Mouse (Mus musculus) spleen, adult 12 weeks (tissue): ENCODE data around the gene Map2k4.

Experiments
- DNase-seq: peaks from one replicate; pipeline ENCODE4 v3.0.0; 2022; ENCODE audit warnings: low spot score

Map2k4 gene

DNA sequence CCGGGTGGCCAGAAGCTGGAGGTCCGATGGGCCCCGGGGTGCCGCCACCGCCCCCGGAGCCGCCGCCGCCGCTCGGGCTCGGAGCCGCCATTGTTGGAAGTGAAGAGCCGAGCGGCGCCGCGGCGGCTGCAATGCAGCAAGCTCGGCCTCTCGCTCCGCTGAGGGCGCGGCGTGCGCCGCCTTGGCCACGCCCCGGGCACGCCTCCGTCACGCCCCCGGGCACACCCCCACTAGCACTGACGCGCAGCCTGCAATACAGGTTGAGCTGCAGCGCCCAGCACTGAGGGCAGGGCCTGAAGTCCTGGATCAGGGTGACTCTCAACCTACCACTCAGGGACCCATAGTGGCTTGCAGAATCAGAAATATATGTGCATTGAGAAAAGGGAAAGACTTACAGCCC lies at the start of gene Map2k4:
TSS of gene Map2k4 (minus strand) at position 144 of the 400 bp plus-strand sequence.
- peak; percentile 97 for DNase-seq

DNA sequence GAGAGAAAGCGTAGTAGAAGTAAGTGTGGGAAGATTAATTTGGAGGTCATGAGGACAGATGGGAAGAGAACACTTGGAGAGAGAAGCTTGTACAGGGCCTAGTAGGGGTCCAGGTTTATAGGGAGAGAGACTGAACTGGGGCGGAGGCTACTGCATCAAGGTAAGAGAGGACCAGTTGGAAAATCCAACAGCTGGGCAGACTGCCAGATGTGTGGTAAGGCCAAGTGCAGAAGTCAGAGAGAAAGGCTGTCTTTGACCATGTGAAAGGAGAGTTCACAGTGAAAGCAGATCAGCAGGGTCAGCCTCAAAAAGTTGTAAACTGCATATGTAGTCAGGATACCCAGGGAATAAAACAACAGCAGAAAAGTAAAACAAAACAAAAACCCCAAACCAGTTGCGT lies 36.5 kb upstream of the Map2k4 start:
- no peak for DNase-seq

DNA sequence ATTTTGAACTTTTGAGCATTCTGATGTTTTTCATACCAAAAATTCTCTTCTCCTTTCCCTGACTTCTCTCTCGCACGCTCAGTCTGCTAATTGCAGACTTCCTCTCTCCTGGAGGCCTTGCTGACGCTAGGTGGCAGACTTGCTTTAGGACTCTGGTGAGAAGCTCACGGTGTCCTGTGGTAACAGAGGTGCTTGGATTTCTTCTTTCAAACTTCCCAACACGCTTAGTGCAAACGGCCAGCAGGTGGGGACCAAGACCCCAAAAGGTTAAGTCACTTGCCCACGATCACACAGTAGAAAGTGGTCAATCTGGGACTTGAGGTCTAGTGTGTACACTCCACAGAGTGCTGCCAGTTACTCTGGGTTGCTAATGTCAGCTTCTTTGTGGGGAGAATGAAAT lies 32.8 kb upstream of the Map2k4 start:
- peak; percentile 10 for DNase-seq

DNA sequence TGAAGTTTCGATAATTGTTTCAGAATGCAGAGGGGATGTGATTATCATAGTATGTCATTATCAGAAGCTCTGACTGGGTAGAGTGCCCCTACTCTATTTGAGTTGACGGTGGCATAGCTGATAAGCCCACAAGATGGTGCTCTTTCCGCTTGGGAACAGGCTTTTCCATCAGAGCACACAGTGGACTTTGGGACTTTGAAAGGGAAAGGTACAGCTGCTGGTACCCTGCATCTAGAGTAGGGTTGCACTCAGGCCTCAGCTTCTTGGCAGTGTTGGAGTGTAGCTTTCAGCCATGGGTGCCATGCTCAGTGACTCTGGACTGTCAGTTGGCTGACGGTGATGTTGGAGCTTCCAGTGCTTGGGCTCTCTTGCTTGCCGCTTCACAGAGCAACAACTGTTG lies 32.2 kb upstream of the Map2k4 start:
- no peak for DNase-seq

DNA sequence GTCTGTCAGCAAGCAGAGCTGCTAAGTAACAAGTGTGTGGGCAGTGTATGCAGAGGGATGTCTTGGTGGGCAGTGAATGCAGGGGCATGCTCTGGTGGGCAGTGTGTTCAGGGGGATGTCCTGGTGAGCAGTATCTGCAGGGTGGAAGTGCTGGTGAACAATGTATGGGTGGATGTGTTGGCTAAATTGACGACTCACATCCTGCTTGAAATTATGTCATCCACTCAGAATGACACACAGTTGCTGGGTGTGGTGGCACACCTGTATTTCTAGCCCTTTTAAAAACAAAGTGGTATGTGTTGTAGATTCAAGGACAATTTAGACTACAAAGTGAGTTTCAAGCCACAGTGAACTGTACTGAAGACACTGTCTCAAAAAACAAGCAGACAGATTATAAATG lies 30.1 kb upstream of the Map2k4 start:
- DNase-seq = no peak

DNA sequence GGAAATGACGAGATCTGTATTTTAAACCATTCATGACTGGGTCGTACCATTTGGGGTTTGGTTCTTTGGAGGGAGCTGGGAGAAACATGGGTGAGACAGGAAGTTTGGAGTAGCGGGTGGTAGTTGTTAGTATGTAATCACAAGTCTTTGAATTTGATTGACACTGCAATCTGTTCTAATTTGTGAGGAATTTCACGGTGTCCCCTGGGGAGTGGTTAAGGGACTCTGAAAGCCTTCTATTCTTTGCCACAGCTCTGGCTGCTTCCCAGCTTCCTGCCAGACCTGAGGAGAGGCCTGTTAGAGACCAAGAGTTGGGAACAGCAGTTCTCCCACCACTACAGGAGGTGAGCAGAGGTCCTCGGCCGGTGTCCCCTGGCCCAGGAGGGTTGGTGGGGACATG lies 28.1 kb upstream of the Map2k4 start:
- no peak for DNase-seq

DNA sequence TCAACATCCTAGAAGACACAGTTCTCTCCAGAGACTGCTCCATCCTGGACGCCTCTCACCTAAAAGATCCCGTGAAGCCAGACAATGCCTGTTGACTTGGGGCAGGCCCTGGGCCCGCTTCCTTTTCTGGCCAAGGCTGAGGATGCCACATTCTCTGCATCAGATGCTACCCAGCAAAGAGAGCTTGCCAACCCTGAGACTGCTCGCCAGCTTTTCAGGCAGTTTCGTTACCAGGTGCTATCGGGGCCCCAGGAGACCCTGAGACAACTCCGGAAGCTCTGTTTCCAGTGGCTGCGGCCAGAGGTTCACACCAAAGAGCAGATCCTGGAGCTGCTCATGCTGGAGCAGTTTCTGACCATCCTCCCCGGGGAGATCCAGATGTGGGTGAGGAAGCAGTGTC lies 26.3 kb upstream of the Map2k4 start:
- DNase-seq = no peak

DNA sequence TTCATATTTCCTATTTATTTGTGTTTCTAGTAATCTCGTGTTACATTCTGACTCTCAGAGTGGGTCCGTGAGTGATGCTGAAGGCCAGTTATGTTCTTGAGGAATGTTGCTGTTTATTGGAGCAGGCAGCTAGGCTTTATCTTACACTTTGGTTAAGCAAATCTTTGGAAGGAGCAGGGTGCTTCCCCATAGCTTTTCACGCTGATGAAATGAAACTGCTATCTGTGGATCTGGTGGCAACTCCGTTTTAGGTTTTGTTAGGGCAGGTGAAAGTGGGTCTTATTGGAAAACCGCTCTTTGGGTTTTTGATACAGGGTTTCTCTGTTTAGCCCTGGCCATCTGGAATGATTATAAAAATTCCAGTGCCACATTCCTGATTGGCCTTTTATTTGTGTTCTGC lies 24.0 kb upstream of the Map2k4 start:
- DNase-seq = no peak

DNA sequence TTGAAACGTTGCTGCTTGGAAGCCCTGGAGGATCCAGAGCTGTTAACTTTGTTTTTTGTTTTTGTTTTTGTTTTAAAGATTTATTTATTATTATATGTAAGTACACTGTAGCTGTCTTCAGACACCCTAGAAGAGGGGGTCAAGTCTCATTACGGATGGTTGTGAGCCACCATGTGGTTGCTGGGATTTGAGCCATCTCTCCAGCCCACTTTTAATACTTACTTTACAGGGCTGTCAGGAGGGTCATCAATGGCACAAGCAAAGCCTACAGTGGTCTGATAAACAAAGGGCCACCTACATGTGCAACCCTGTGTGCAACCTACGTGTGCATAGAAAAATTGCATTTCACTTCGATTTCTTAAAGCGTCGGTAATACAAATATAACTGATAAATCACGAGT lies 19.5 kb upstream of the Map2k4 start:
- no peak for DNase-seq

DNA sequence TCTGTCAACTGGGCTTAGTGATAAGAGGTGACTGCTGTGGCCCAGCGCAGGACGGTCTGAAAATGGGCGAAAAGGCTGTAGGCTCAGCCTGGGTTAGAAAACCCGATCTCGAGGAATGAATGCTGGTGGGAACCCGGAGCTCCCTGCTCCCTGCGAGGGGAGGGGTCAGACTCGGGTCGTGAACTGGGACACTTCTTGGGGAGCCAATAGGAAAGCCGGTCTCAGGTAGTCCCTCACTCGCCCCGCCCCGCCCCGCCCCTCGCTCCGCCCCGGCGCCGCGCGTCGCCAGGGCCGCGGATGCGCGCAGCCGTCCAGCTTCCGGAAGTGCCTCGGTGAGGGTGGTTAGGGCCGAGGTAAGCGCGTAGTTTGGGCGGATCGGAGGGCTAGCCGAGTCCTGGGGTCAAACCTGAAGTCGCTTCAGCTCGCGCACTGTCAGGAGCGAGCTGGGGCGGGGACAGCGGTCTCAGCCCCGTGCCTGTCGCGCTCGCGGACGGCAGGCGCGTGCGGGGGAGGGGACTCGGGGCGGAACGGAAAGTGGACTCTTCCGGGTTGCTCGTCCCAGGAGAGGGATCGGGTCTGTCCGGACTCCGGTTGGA lies 18.9 kb upstream of the Map2k4 start, which contains the start of gene Zkscan6:
TSS of gene Zkscan6 (plus strand) at position 267 of the 596 bp plus-strand sequence.
- DNase-seq = peak; percentile 78

DNA sequence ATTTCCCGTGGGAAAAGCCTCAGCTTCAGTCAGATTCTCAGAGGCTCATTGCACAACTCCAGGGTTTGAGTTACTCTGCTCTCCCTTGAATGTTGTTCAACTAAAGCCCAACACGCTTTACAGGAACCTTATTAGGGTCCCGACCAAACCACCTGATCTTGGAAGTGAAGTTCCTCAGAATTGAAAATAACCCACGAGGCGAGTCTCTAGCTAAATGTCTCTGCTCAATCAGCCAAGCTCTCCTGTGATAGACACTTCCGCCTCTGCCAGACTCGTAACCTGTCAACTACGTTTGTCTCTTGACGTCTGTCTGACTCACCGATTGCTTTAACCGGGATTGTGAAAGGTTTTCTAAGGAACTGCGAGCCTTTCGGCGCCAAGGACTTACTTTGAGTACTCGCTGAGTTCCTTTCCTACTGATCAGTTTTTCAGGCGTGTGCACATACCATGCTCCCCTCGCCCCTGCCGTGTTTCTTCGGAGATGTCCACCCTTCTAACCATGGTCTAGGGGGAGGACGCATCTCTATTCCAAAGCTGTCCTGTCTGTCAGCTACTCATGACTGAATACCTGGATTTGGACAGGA lies 18.3 kb upstream of the Map2k4 start:
- no peak for DNase-seq

DNA sequence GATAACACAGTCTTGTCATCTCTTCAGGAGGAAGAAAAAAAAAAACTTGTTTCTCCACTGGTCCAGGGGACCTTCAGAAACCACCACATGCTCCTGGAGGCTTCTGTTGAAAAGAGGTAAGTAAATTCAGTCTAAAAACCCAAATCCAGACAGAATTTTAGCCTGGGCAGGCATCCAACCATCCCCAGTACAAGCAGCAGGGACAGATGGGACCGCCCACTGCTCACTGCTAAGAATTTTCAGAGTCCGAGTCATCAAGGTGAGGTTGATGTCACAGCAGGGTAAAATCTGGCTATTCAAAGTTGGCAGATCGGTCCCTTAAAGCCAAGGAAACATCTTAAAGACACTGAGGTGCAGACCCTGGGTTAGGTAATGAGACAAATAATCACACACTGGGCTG lies 13.8 kb upstream of the Map2k4 start:
- no peak for DNase-seq

DNA sequence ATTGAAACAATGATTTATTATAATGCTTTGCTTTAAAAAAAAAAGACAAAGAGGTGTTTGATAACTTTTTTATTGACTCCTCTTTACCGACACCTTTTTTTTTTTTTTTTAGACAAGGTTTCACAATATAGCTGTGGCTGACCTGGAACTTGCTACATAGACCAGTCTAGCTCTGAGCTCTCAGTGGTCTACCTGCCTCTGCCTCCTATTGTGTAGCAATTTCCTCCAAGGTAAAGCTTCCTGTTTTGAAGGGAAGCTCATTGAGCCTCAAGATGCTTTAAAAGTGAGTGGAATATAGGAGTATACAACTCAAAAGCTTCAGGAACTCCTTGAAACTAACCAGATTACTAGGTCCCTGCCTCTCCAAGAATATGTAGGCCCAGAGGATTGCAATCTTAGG lies 7.8 kb upstream of the Map2k4 start:
- DNase-seq = no peak

DNA sequence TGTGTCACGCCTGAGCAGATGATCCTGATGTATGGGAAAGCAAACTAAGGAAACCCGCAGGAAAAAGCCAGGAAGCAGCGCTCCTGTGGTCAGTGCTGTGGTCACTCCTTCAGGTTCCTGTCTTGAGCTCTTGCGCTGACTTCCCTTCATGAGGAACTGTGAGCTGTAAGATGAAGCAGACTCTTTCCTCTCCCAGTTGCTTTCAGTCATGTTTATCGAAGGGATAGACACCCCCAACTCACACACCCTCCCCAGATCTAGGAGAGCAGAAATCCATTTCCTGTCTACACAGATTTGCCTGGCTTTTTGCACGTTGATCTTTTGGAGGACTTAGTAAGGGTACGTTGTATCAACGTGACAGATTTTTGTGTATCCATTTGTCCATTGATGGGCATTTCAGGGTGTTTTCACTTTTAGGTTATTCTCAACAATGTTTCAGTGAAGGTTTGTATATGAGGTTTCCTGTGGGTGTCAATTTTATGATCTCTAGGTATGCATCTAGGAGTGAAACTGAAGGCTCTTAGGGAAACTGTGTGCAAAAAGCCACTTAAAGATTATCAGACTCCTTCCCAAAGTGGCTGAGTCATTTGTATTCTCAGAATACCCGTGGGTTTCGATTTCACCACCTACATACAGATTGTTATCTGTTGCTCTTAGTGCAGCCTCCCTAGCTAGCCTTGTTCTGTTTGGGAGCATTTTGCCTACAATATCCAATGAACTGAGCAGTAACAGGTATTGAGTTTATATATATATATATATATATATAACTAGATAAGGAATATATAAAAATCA lies 6.5 kb upstream of the Map2k4 start:
- no peak for DNase-seq

DNA sequence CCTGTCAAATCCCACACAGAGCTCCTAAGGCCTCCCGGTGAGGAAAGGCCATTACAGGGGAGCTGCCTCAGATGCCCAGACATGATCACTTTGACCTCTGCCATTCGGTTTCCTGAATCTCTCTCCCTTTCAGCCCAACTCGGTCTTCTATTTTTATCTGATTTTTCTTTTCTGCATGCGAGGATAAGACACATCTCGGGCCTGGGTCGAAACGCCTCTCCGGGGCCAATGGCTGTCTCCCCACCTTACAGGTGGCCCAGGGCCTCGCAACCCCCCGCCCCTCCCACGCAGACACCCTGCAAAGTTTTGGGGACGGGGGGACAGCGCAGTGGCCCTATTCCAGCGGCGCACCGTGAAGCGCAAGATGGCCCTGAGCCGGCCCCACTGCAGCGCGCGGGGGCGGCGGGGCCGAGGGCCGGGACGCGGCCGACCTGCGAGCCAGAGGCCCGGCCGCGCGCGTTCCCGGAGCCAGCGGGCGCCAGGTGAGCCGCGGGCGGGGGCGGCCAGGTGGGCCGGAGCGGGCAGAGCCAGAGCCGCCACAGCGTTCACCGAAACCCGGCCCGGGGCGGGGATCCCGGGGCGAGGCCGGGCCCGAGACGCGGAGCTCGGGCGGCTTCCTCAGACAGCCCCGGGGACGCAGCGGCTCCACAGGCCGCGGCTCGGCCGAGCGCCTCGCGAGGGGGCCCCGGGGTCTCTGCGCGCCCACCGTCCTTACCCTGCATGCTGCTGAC lies 511 bp downstream of the Map2k4 start:
- DNase-seq = no peak

DNA sequence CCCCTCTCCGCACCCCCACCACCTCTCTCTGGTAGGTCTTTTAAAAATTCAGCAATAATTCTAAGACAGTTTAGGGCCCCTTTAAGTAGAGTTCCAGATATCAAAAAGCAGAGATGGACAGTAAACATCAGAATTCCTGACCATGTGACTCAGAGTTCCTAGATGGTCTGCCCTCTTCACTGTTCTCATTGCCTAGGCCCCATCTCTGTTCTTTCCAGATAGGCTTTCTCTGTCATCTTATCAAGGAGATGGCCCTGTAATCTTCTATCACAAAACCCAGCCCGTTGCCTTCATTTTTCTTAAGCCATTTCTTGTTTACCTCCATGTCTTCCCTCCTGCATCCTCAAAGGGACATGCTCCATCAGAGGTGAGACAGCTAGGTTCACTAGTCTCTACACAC lies 1.9 kb downstream of the Map2k4 start:
- no peak for DNase-seq

DNA sequence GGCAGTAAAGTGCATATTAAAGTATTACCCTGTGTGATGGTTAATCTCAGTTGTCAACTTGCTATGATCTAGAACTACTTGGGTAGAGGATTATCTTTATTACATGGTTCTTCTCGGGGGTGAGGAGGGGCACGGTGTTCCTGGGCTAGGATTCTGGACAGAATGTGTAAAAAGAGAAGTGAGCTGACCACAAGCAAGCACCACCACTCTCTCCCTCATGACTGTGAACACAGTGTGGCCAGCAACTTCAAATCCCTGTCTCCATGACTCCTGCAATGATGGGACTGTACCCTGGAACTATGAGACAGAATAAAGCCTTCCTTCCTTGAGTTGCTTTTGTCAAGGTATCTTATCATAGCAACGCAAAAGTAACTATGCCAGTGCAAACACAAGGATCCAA lies 6.5 kb downstream of the Map2k4 start:
- no peak for DNase-seq

DNA sequence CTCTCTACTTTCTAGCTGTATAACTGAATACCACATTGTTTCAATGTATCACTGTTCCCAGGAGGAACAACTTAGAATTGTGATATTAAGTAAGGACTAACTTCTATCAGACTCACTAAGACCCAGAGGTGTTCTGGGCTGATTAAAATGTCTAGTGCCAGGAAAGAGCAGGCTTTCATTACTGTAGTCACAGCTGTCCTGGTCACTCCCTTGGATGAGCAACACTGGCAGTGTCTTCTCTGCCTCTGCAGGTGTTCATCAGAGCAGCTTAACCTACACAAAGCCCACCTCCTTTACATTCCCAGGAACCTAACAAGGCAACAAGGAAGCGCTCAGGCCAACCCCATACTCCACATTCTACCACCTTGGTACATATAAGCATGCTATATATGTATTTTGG lies 8.5 kb downstream of the Map2k4 start:
- DNase-seq = no peak

DNA sequence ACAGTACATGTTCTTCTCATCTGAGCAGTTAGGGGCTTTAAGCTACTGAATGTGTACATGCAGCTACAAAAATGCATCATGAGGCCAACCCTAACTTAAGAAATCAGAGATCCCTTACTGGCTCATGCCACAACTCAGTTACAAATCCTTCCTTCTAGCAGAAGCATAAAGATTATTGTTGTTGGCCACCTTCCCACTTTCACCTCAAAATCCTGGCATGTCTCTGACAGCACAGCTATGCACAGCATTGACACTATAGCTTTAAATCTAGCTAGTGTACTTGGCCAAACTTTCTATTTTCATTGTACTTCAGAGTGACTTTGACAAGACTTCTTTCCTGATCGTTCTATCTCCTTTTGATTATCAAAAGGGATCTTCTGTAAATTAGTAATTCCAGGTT lies 9.0 kb downstream of the Map2k4 start:
- no peak for DNase-seq

DNA sequence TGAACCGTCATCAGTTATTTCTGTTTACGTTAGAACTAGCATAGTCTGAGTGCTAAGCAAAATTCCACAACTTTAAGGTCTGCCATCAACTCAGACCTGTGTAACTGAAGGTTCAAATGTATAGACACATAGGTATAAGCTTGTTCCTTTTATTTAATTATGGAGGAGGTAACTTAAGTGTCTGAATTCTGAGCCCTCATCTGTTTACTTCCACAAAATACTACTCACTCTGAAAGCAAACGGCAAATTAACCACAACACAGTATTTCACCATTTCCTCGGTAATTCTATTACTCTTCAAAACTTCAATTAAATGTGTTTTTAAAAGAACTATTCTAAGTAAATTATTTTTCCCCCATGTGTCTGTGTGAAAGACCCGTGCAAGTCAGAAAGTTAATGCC lies 10.3 kb downstream of the Map2k4 start:
- DNase-seq = no peak

DNA sequence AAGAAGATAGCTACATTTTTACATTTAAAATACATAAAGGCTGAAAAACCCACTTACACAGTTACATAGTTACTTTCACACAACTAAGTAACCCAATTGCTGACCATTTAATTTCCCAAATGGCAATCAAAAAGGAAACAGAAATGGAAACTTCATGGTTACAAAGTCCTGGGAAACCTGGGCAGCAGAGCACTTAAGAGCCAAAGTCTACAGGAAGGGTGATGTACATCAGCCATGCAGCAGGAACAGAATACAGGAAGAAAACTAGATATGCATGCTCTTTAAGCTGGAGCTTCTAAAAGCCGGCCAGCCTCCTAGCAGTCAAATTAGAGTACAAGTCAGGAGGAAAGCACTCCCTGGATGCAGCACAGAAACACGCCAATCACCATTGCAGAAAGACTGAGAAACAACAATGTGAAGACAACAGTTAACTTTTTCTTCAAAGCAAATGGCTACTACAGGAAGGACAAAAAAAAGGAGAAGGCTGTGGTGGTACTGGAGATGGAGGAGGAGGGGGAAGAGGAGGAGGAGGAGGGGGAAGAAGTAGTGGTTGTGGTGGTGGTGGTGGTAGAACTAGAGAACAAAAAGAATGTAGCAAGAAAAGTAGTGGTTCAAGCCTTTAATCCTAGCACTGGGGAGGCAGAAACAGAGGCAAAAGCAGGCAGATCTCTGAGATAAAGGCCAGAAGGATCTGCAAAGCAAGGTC lies 11.0 kb downstream of the Map2k4 start:
- no peak for DNase-seq

DNA sequence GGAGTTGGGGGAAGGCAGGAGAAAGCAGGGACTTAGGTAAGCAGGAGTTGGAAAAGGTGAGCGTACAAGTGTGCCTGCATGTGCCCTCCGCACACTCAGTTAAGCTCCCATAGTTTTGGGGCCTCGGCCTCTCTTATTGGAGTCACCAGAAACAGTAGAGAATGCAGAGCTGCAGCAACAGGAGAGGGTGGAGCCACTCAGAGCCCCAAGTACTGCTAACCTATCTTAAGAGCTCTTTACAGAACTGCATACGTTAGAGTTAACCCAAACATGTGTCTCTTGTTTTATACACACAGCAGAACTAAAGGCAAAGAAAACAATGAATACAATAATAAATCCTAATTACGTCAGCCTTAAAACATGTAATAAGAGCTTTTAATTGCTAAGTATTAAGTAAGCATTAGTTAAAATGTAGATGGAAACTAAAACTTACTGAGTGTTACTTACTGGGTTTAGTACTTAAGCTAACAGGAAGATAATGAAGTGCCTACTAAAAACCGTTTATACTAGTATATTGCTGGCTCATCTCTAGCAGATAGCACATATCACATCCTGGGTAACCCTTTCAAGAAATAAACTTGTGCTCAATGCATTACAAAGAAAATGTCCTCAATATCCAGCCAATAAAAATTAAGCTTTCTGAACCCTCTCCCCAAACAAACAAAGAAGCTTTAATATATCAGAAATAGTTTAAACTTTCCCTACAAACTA lies 14.0 kb downstream of the Map2k4 start:
- no peak for DNase-seq
